Mouse (Mus musculus) hindbrain, embryonic 11.5 days (tissue): Measurements from ENCODE around the gene Hck. TPM values are rescaled to one million over a fixed set of nuclear protein-coding genes. Genes with fewer than 3 reads are reported as not detected.
A peak's percentile ranks its signal among the peaks of the same experiment; 100 is the strongest.

Experiments
- ATAC-seq: fragments of 200-750 bp; cut with Nextera tagmentation; 2 replicates; pipeline ENCODE4 v1.8.0; 2017; ENCODE audit warnings: mild to moderate bottlenecking, moderate TSS enrichment, moderate library complexity; ENCODE audit not compliant: low FRiP score
- DNase-seq: peaks from one replicate; pipeline ENCODE4 v3.0.0-alpha.2; 2015; ENCODE audit warnings: low spot score
- H3K27ac ChIP-seq: fragments of 300-500 bp; sonication (generic); 2 replicates; pipeline ENCODE4 v1.5.1; 2014; ENCODE audit warnings: mild to moderate bottlenecking, low read depth, low read length
- H3K27me3 ChIP-seq: fragments of 300-500 bp; sonication (generic); 2 replicates; pipeline ENCODE4 v1.6.1; 2014; ENCODE audit warnings: mild to moderate bottlenecking, low read length, moderate library complexity, mixed read lengths; ENCODE audit not compliant: control insufficient read depth, insufficient read depth
- H3K36me3 ChIP-seq: fragments of 300-500 bp; sonication (generic); 2 replicates; pipeline ENCODE4 v1.6.1; 2014; ENCODE audit warnings: mild to moderate bottlenecking, low read length, moderate library complexity, mixed read lengths; ENCODE audit not compliant: control insufficient read depth, insufficient read depth
- H3K4me1 ChIP-seq: fragments of 300-500 bp; sonication (generic); replicated peaks from 2 replicates; pipeline ENCODE4 v1.6.1; 2014; ENCODE audit warnings: low read length, mixed read lengths; ENCODE audit not compliant: control insufficient read depth, insufficient read depth
- H3K4me2 ChIP-seq: fragments of 300-500 bp; sonication (generic); replicated peaks from 2 replicates; pipeline ENCODE4 v1.6.1; 2014; ENCODE audit warnings: mild to moderate bottlenecking, low read depth, low read length
- H3K4me3 ChIP-seq: fragments of 300-500 bp; sonication (generic); 2 replicates; pipeline ENCODE4 v1.5.1; 2014; ENCODE audit warnings: low read depth, low read length
- H3K9ac ChIP-seq: fragments of 300-500 bp; sonication (generic); 2 replicates; pipeline ENCODE4 v1.6.1; 2014; ENCODE audit warnings: low read depth, low read length
- H3K9me3 ChIP-seq: fragments of 300-500 bp; sonication (generic); 2 replicates; pipeline ENCODE4 v1.6.1; 2016; ENCODE audit warnings: low read length; ENCODE audit not compliant: control insufficient read depth
- WGBS: fragments of 180-500 bp; shearing (Covaris S2); extraction: QIAGEN DNeasy Blood & Tissue Kit; methylation state at CpG from one replicate; pipeline ENCODE4 v1.1.7; 2014; 5-methylcytosine and 5-hydroxymethylcytosine counted together
- polyA plus RNA-seq: library from polyadenylated mRNA; unstranded; fragments of >200 nt; fragmentation: Nextera tagmentation; extraction: Ambion mirVana; gene quantifications from 2 replicates; pipeline ENCODE4 v1.2.1, GENCODE M21; 2014

Gene Hck
- polyA plus RNA-seq, 1 experiment from 2014 or later, result 2.4 TPM

DNA sequence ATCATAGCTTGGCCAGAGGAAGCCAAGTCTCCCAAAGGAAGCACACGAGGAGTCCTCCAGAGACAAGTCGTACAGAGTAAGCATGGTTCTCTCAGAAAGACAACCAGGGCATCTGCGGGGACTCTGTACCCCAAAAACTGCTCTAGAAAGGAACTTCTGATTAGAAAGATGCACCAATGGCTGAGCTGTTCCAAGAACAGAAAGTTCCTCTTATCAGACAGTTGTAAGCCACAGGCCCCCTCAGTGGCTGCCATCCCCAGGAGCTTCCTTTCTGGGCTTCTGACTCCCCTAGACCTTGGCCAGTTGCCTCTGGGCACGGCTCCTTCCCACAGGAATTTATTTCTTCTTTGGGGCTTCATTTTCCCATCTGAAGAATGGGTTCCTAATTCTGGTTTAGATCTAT, 7.4 kb downstream of the Hck start:
- 80% methylated on average over 4 of the region's 4 CpGs for WGBS
- H3K4me3 ChIP-seq, result no peak overlapping the region
- H3K27me3 ChIP-seq, result no peaks in the 10 kb centered on the region
- no peaks in the 10 kb centered on the region for H3K36me3 ChIP-seq
- H3K9ac ChIP-seq, result no peak overlapping the region
- H3K4me2 ChIP-seq, result no peak overlapping the region
- H3K4me1 ChIP-seq, result no peaks in the 10 kb centered on the region
- no peak overlapping the region for H3K27ac ChIP-seq
- DNase-seq (no peak), ATAC-seq (no peak)
- no peaks in the 10 kb centered on the region for H3K9me3 ChIP-seq

DNA sequence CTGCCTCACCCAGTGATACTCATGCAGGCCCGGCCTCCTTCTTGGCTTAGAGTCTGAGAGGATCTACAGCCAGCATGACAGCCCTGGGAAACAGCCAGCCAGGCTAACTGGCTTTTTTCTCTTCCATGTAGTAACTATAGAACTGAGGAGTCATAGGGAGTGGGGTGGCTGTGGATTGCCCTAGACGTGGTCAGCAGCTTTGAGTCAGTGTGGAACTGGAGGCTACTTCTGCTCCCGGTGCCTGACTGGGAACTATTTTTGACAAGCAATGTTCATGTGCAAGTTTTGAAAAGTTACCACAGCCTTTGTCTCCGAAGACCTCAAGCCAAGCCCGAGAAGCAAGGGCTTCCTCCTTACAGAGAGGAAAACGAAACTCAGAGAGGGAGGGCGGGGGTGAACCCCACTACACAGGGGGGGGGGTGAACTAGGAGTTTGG, 8.8 kb downstream of the Hck start:
- H3K9me3 ChIP-seq, result no peaks in the 10 kb centered on the region
- no peak overlapping the region for H3K9ac ChIP-seq
- H3K27me3 ChIP-seq, result no peaks in the 10 kb centered on the region
- no peaks in the 10 kb centered on the region for H3K36me3 ChIP-seq
- H3K4me1 ChIP-seq, result no peaks in the 10 kb centered on the region
- ATAC-seq (no peak), DNase-seq (no peak)
- H3K4me2 ChIP-seq, result no peak overlapping the region
- H3K4me3 ChIP-seq, result no peak overlapping the region
- WGBS, result 84% methylated on average over 7 of the region's 7 CpGs
- H3K27ac ChIP-seq, result no peak overlapping the region

DNA sequence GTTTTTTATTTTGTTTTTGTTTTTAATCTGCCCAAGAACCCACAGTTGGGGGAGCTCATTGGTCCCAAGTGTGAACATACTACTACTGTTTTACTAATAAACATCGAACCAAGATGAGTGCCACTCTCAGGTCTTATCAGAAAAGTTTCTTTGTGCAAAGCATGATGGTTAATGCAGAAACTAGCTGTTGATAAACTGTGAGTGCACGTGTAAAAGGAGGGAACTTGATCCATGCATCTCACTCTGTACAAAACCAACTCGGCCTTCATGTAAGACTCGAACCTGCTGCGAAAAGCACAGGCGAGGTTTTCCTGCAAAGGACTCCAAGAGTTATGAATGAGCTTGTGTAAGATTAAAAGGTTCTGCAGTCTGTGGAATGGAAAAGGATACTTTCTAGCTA, 11.2 kb downstream of the Hck start:
- Histone ChIP-seq H3K4me1 (no peaks in the 10 kb centered on the region), H3K9me3 (no peaks in the 10 kb centered on the region), H3K4me2 (no peak overlapping the region), H3K4me3 (no peak overlapping the region), H3K27me3 (no peaks in the 10 kb centered on the region), H3K9ac (no peak overlapping the region), H3K36me3 (no peaks in the 10 kb centered on the region), H3K27ac (no peak overlapping the region)
- DNase-seq, result no peak
- ATAC-seq, result no peak
- WGBS, result 86% methylated on average over 6 of the region's 6 CpGs

DNA sequence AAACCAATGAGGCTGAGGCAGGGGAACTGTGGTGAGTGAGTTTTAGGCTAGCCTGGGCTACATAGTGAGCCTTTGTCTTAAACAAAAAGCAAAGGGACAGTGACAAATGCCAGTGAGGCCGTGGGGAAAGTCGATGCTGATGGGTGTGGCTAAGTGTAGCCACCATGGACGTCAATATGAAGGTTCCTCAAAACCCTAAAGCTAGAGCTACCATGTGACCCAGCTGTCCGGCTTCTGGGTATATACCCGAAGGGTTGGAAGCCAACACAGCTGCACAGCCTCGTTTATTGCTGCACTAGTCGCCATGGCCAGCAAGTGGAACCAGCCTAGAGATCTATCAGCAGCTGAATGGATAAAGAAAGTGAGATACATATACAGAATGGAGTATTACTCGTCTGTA, 11.9 kb downstream of the Hck start:
- no peaks in the 10 kb centered on the region for H3K27me3 ChIP-seq
- no peak for ATAC-seq
- WGBS, result 72% methylated on average over 8 of the region's 8 CpGs
- H3K4me1 ChIP-seq, result no peaks in the 10 kb centered on the region
- no peak overlapping the region for H3K4me3 ChIP-seq
- no peak overlapping the region for H3K27ac ChIP-seq
- H3K36me3 ChIP-seq, result no peaks in the 10 kb centered on the region
- H3K9me3 ChIP-seq, result no peaks in the 10 kb centered on the region
- no peak overlapping the region for H3K4me2 ChIP-seq
- DNase-seq, result no peak
- H3K9ac ChIP-seq, result no peak overlapping the region

DNA sequence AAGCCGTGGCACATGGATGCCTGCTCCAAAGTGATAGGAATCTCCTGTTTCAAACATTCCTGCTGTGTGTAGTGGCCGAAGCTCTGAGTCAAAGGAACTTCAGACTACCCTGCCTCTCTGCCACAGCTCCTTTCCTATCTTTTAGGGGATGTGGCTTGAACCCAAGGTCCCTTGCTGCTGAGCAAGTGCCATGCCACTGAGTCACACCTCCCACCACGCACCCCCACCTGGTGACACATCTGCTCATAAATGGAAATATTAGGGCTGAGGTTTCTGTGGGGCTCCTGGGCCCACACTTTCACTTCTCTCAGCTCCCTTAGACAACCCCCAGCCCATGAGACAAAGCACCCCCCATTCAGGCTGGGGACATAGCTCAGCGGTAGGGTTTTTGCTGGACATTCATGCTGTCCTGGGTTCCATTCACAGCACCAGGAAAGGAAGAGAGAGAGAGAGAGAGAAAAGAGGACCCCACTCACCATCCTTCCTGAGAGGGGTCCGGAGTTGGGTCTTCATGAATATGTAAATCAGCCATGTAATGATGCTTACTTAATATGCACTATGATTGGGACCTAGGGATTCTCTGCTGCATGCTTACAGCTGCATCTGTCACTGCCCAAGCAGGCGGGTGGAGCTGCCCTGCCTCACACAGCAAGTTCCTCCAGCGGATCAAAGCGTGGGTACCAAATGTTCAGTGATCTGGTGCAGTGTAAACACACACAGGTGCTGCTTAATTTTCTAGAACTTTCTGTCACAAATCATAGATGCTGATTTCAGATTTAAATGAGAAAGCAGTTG, 13.8 kb downstream of the Hck start:
- no peak overlapping the region for H3K4me3 ChIP-seq
- no peak for DNase-seq
- H3K4me2 ChIP-seq, result no peak overlapping the region
- H3K27me3 ChIP-seq, result no peaks in the 10 kb centered on the region
- no peaks in the 10 kb centered on the region for H3K4me1 ChIP-seq
- no peaks in the 10 kb centered on the region for H3K9me3 ChIP-seq
- no peak overlapping the region for H3K27ac ChIP-seq
- no peak for ATAC-seq
- WGBS, result 79% methylated on average over 8 of the region's 8 CpGs
- H3K9ac ChIP-seq, result no peak overlapping the region
- no peaks in the 10 kb centered on the region for H3K36me3 ChIP-seq

DNA sequence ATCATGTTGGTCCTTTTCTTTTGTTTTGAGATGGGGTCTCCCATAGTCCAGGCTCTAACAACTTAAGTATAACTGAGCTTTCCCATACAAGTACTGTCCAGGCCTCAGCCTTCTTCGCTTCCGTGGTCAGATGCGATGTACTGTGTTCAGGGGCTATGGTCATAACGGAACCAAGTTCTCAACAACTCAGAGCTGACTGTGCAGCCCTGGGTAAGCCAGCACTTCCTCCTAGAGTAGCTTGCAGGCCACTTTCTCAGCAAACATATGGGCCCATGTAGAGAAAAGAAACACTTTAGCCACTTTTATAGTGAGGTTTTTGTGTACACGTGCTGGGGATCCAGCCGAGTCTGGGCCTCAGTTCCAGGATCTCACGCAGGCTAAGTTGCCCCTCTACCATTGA, 14.4 kb downstream of the Hck start:
- Histone ChIP-seq H3K36me3 (no peaks in the 10 kb centered on the region), H3K4me2 (no peak overlapping the region), H3K9me3 (no peaks in the 10 kb centered on the region), H3K9ac (no peak overlapping the region), H3K27me3 (no peaks in the 10 kb centered on the region), H3K4me3 (no peak overlapping the region), H3K4me1 (no peaks in the 10 kb centered on the region), H3K27ac (no peak overlapping the region)
- 88% methylated on average over 7 of the region's 7 CpGs for WGBS
- no peak for DNase-seq
- ATAC-seq, result no peak

DNA sequence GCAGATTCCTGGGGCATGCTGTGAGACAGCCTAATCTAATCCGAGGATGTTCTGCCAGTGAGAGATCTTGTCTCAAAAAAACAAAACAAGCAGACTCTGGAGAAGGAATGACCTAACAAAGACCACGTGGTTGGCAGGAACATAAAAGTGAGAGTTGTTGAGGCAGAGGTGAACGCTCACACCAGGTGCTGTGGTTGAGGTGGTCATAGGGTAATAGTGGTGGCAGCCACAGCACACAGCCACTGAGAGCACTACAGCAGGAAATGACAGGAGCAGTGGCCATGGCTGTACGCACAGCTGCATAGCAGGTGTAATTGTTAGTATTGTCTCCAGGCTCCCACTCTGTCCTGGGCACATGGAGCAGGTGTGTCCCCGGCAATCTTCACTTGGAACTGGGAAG, 17.6 kb downstream of the Hck start:
- no peak overlapping the region for H3K4me3 ChIP-seq
- no peak overlapping the region for H3K9ac ChIP-seq
- H3K36me3 ChIP-seq, result no peaks in the 10 kb centered on the region
- H3K27ac ChIP-seq, result no peak overlapping the region
- no peak for DNase-seq
- 56% methylated on average over 5 of the region's 5 CpGs for WGBS
- no peak overlapping the region for H3K4me2 ChIP-seq
- H3K4me1 ChIP-seq, result no peaks in the 10 kb centered on the region
- no peak for ATAC-seq
- H3K27me3 ChIP-seq, result no peaks in the 10 kb centered on the region
- H3K9me3 ChIP-seq, result no peaks in the 10 kb centered on the region

DNA sequence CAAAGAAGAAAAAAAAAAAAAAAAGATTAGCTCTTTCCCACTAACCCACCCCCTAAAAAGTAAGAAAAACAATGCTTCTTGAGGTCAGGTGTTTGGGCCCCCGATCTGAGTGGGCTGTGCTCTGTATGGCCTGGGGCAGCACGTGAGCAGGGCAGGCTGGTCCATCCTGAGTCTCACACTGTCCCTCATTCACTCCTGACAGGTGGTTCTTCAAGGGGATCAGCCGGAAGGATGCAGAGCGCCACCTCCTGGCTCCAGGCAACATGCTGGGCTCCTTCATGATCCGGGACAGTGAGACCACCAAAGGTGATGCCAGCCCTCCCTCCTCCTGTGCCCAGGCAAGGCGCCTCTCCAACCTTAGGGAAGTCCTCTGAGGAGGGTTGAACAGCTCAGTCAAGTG, 22.8 kb downstream of the Hck start:
- H3K9me3 ChIP-seq, result no peaks in the 10 kb centered on the region
- 11% methylated on average over 6 of the region's 6 CpGs for whole genome bisulfite sequencing
- H3K4me1 ChIP-seq, result no peaks in the 10 kb centered on the region
- H3K36me3 ChIP-seq, result no peaks in the 10 kb centered on the region
- DNase-seq, result peak; percentile 25
- H3K9ac ChIP-seq, result no peak overlapping the region
- no peaks in the 10 kb centered on the region for H3K27me3 ChIP-seq
- H3K4me3 ChIP-seq, result no peak overlapping the region
- H3K4me2 ChIP-seq, result no peak overlapping the region
- no peak for ATAC-seq
- H3K27ac ChIP-seq, result no peak overlapping the region

DNA sequence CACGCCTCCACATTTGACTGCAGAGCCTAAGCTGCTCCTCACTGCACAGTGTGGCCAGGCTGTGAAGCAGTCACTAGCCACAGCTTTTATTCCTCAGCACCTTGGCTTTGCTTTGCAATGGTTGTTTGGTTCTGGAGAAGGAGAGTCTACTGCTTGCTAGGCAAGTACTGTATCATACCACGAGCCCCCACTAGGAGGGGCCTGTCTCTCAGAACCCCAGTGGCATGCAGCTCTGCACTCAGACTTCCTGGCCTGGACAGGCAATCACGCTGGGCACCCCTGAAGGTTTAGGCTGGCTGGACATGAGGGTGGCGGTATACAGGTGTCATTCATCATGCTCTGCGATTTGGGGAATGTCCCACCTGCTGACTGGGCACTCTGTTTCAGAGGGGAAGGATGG, 26.0 kb downstream of the Hck start:
- WGBS, result 39% methylated on average over 5 of the region's 5 CpGs
- Histone ChIP-seq H3K36me3 (no peaks in the 10 kb centered on the region), H3K4me2 (no peak overlapping the region), H3K27me3 (no peaks in the 10 kb centered on the region), H3K9me3 (no peaks in the 10 kb centered on the region), H3K27ac (no peak overlapping the region), H3K4me3 (no peak overlapping the region), H3K4me1 (no peaks in the 10 kb centered on the region), H3K9ac (no peak overlapping the region)
- ATAC-seq (no peak), DNase-seq (peak; percentile 15)
